In genomic region chr6:122635315-122635714, GRCm38 (mm10) we compare ENCODE assay signal across 18 mouse cellular contexts. TPM values are rescaled to one million over a fixed set of nuclear protein-coding genes. Genes with fewer than 3 reads are reported as not detected.
DNase-seq lines count a peak whose midpoint lies in the region; TF ChIP-seq lines count a peak whose summit lies in the region.
"Had no signal": no experiment of that assay in that cellular context is flagged by ENCODE, and none has a peak within 500 bp of the region (broad histone marks: within the 10 kb centered on the region; RNA-seq: fewer than 3 reads in every experiment).

No protein-coding gene starts in this region.

- no peaks in the 10 kb centered on the region for H3K4me1 ChIP-seq in lung, adult 2 months (ENCODE audit: control insufficient read depth, insufficient read depth, low read length)
- H3K4me1 ChIP-seq: embryonic facial prominence, embryonic 12.5 days; heart, embryonic 15.5 days had no signal

- 66% methylated on average over 7 of the region's 7 CpGs for WGBS in lung, adult 2 months

- no peak for TF ChIP-seq CTCF in lung, adult 2 months (IDR thresholded peaks at IDR 0.05; ENCODE audit: insufficient read depth, low read length)

- no peak for TF ChIP-seq POLR2A in lung, adult 2 months (IDR thresholded peaks at IDR 0.05; ENCODE audit: borderline replicate concordance, extremely low read depth, low read depth, low read length)

- H3K4me3 ChIP-seq in lung, adult 2 months (replicated peaks; ENCODE audit: extremely low read depth, low read depth, low read length), result no peak overlapping the region
- H3K4me3 ChIP-seq: embryonic facial prominence, embryonic 12.5 days; heart, embryonic 15.5 days had no signal

- peak; percentile 7 for DNase-seq in gastrocnemius, adult 18-20 months (ENCODE audit: low spot score)
- no peak for DNase-seq in gastrocnemius, adult 8-10 months (ENCODE audit: low spot score in 2 of 2)
- peak; percentile 43 to 55 for DNase-seq in lung, adult 18-20 months
- no peak for DNase-seq in lung, adult 2 months
- DNase-seq in lung, postnatal 14 days, result peak; percentile 26
- peak; percentile 40 for DNase-seq in skeletal muscle tissue, adult 2 months (ENCODE audit: low read depth, low spot score)
- DNase-seq in thymus, adult 18-20 months, result no peak
- no peak for DNase-seq in left cerebral cortex, adult 11 months (ENCODE audit: low spot score)
- DNase-seq: cerebellum, postnatal 10 days; gastrocnemius, postnatal 14 days; kidney, postnatal 10 days had no signal

RNA-seq across cellular contexts. Expression of gene Dppa3, which starts 9.1 kb away (rescaled TPM):
- total RNA-seq in gastrocnemius, adult 18-20 months (2021), result not detected
- not detected for total RNA-seq in gastrocnemius, adult 8-10 months (2022)
- not detected in 2 replicates for polyA plus RNA-seq in lung, adult 2 months (2012; rRNA removed)
- total RNA-seq: gastrocnemius, postnatal 14 days; hindbrain, postnatal 0 days; left cerebral cortex, adult 8-10 months had no signal
- polyA plus RNA-seq: embryonic facial prominence, embryonic 12.5 days; forebrain, embryonic 14.5 days; heart, embryonic 15.5 days; hindbrain, postnatal 0 days; spleen, adult 2 months had no signal

RNA-seq across cellular contexts. Expression of gene Gdf3, which starts 25.4 kb away (rescaled TPM):
- total RNA-seq in gastrocnemius, adult 18-20 months (2021), result not detected
- not detected for total RNA-seq in gastrocnemius, adult 8-10 months (2022)
- not detected in 2 replicates for polyA plus RNA-seq in lung, adult 2 months (2012; rRNA removed)
- total RNA-seq: gastrocnemius, postnatal 14 days; left cerebral cortex, adult 8-10 months had no signal
- polyA plus RNA-seq: embryonic facial prominence, embryonic 12.5 days; forebrain, embryonic 14.5 days; urinary bladder, adult 2 months had no signal

RNA-seq across cellular contexts. Expression of gene Apobec1, which starts 33.1 kb away (rescaled TPM):
- 1 to 10 TPM in 1 of 2 experiments, under 1 TPM in 1; 0.80 to 1.1 TPM for total RNA-seq in gastrocnemius, adult 18-20 months (2021)
- total RNA-seq in gastrocnemius, adult 8-10 months (2022), result 1 to 10 TPM in 3 of 4 experiments, under 1 TPM in 1; 0.53 to 1.8 (median 1.3) TPM
- 13.5 and 23.2 TPM in 2 replicates for polyA plus RNA-seq in lung, adult 2 months (2012; rRNA removed)

Comparison
In these comparisons a context has a peak if more than half of its experiments do, and no peak if none do; other contexts are left out.
1. DNase-seq: peak in gastrocnemius, adult 18-20 months (single experiment), lung, adult 18-20 months (2 of 2), lung, postnatal 14 days (single experiment) and skeletal muscle tissue, adult 2 months (single experiment); none in gastrocnemius, adult 8-10 months (0 of 2), lung, adult 2 months (single experiment), thymus, adult 18-20 months (0 of 2) and left cerebral cortex, adult 11 months (single experiment).